Mouse (Mus musculus) retina, embryonic 14.5 days (tissue): ENCODE data around the gene Ddx4.
"Not testable (repeated sequence)": the region's sequence is repeated elsewhere in the genome, so short reads cannot be mapped to it uniquely, and the experiment has no call there.

Experiments
- DNase-seq: peaks from one replicate; pipeline ENCODE4 v3.0.0-alpha.2; 2015; ENCODE audit warnings: low spot score

Gene Ddx4

GRCm38 (mm10) chr13:112636498-112636897 is 15.8 kb downstream of the Ddx4 start:
- DNase-seq: no peak

GRCm38 (mm10) chr13:112635174-112635837 is 17.0 kb downstream of the Ddx4 start:
- no peak for DNase-seq

- DNase-seq: no peak
Measured at GRCm38 (mm10) chr13:112625566-112625965, 26.7 kb downstream of the Ddx4 start.

- DNase-seq: no peak
Measured at GRCm38 (mm10) chr13:112624622-112625021, 27.7 kb downstream of the Ddx4 start.

- DNase-seq: no peak
Measured at GRCm38 (mm10) chr13:112623656-112624055, 28.6 kb downstream of the Ddx4 start.

GRCm38 (mm10) chr13:112621592-112621991 is 30.7 kb downstream of the Ddx4 start:
- DNase-seq: no peak

- DNase-seq: no peak
Measured at GRCm38 (mm10) chr13:112608606-112609005, 43.7 kb downstream of the Ddx4 start.

GRCm38 (mm10) chr13:112604411-112604810 is 47.9 kb downstream of the Ddx4 start:
- no peak for DNase-seq

- DNase-seq: no peak
Measured at GRCm38 (mm10) chr13:112603839-112604238, 48.4 kb downstream of the Ddx4 start.

GRCm38 (mm10) chr13:112602607-112603006 is 49.7 kb downstream of the Ddx4 start:
- no peak for DNase-seq

- DNase-seq: not testable (repeated sequence)
Measured at GRCm38 (mm10) chr13:112594260-112594659, 58.0 kb downstream of the Ddx4 start, which contains the start of gene Il31ra. Gene Il31ra (minus strand): TSS chr13:112594360.

- no peak for DNase-seq
Measured at GRCm38 (mm10) chr13:112590254-112590653, 62.0 kb downstream of the Ddx4 start.

GRCm38 (mm10) chr13:112589625-112590024 is 62.6 kb downstream of the Ddx4 start:
- DNase-seq: no peak

GRCm38 (mm10) chr13:112584556-112585237 is 67.6 kb downstream of the Ddx4 start:
- DNase-seq: no peak

- no peak for DNase-seq
Measured at GRCm38 (mm10) chr13:112582291-112582690, 70.0 kb downstream of the Ddx4 start.

- no peak for DNase-seq
Measured at GRCm38 (mm10) chr13:112581796-112582195, 70.5 kb downstream of the Ddx4 start.

- DNase-seq: no peak
Measured at GRCm38 (mm10) chr13:112580590-112581320, 71.5 kb downstream of the Ddx4 start.

GRCm38 (mm10) chr13:112578041-112578440 is 74.2 kb downstream of the Ddx4 start:
- not testable (repeated sequence) for DNase-seq

GRCm38 (mm10) chr13:112573800-112574199 is 78.5 kb downstream of the Ddx4 start:
- no peak for DNase-seq

GRCm38 (mm10) chr13:112570768-112571167 is 81.5 kb downstream of the Ddx4 start:
- no peak for DNase-seq

GRCm38 (mm10) chr13:112569606-112570005 is 82.7 kb downstream of the Ddx4 start:
- no peak for DNase-seq

GRCm38 (mm10) chr13:112560554-112561138 is 91.6 kb downstream of the Ddx4 start:
- no peak for DNase-seq
